Mouse (Mus musculus) Patski (cell line): ENCODE data around the gene Tmcc3. TPM values are rescaled to one million over a fixed set of nuclear protein-coding genes. Genes with fewer than 3 reads are reported as not detected.

Experiments used
- ATAC-seq: fragments of 100-300 bp; one replicate; pipeline ENCODE4 v1.8.0; 2021
- CTCF ChIA-PET: fragments of 350-600 bp; sonication (Branson Sonifier 250); formaldehyde crosslinking; loops from one replicate; lab custom pipeline; 2022; ENCODE audit warnings: inconsistent platforms; lab: Charles Lee
- POLR2A ChIA-PET: fragments of 350-600 bp; sonication (Branson Sonifier 250); formaldehyde crosslinking; loops from one replicate; lab custom pipeline; 2022; ENCODE audit warnings: antibody characterized with exemption, inconsistent platforms; lab: Charles Lee
- DNase-seq: peaks from one replicate; pipeline ENCODE4 v3.0.0-alpha.2; 2011; ENCODE audit warnings: low read depth, low spot score
- H3K27me3 ChIP-seq: fragments of 371-371 bp; one replicate; pipeline ENCODE4 v1.5.1; 2021
- CTCF ChIP-seq: fragments of 100-300 bp; IDR thresholded peaks from one replicate; pipeline ENCODE4 v1.5.1; 2021
- in situ Hi-C: fragments of 300-500 bp; cut with MboI; formaldehyde crosslinking; loops from 3 replicates; pipeline ENCODE4 v1.11.1; 2018; ENCODE audit warnings: low pct_unique_long_range_greater_than_20kb, mixed read lengths
- polyA plus RNA-seq: library from polyadenylated mRNA; unstranded; gene quantifications from one replicate; pipeline ENCODE4 v1.2.3, GENCODE M21; 2021

The Tmcc3 gene
- polyA plus RNA-seq, 1 experiment from 2014 or later: 6.7 TPM

DNA sequence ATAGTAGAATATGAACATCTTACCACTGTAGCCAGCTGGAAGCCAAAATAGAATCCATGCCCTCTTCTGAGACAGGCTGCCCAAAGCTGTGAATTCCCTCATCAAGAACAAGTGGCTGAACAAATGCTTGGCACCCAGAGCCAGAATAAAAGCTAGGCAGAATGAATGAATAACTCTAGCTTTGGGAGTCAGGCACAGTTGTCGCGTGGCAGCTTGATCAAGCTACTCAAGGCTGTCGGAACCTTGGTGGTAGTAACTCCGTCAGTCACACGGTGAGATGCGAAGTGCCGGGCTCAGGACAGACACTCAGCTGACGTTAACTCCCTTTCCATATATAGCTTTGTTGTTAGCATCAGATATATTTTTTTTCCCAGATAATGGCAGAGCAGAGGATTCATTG, 232.2 kb downstream of the Tmcc3 start:
- CTCF ChIA-PET: interaction anchor here (0.9 to 1.3 kb wide), 2 partner anchors 15 to 17 kb away, joined by 3 read pairs; no protein-coding TSS in a partner anchor
- POLR2A ChIA-PET: interaction anchor here (1.1 to 4.4 kb wide), 2 partner anchors 28 to 64 kb away, joined by 5 to 28 read pairs; no protein-coding TSS in a partner anchor
- in situ Hi-C loops: no loop called here
- DNase-seq: no peak
- no peak for ATAC-seq
- H3K27me3 ChIP-seq: no peaks in the 10 kb centered on the region
- TF ChIP-seq CTCF: no peak

GRCm38 (mm10) chr10:94544803-94545202, 233.1 kb downstream of the Tmcc3 start:
- TF ChIP-seq CTCF: no peak
- no peak for DNase-seq
- no peaks in the 10 kb centered on the region for H3K27me3 ChIP-seq
- ChIA-PET POLR2A (interaction anchor here (1.1 to 4.4 kb wide), 2 partner anchors 29 to 63 kb away, joined by 5 to 28 read pairs; no protein-coding TSS in a partner anchor), CTCF (interaction anchor here (1.3 to 3.4 kb wide), 3 partner anchors 16 to 116 kb away, joined by 3 to 15 read pairs (median 4); no protein-coding TSS in a partner anchor)
- in situ Hi-C loops: no loop called here
- ATAC-seq: no peak

GRCm38 (mm10) chr10:94545259-94546019, 233.7 kb downstream of the Tmcc3 start:
- ChIA-PET CTCF (interaction anchor here (0.6 to 3.4 kb wide), 6 partner anchors 21 to 347 kb away, joined by 3 to 15 read pairs (median 4); no protein-coding TSS in a partner anchor), POLR2A (interaction anchor here (0.5 to 4.4 kb wide), 4 partner anchors 30 to 117 kb away, joined by 3 to 28 read pairs (median 5); no protein-coding TSS in a partner anchor)
- peak; percentile 86 for ATAC-seq
- DNase-seq: peak; percentile 83
- H3K27me3 ChIP-seq: no peaks in the 10 kb centered on the region
- in situ Hi-C loops: no loop called here
- TF ChIP-seq CTCF: no peak

DNA sequence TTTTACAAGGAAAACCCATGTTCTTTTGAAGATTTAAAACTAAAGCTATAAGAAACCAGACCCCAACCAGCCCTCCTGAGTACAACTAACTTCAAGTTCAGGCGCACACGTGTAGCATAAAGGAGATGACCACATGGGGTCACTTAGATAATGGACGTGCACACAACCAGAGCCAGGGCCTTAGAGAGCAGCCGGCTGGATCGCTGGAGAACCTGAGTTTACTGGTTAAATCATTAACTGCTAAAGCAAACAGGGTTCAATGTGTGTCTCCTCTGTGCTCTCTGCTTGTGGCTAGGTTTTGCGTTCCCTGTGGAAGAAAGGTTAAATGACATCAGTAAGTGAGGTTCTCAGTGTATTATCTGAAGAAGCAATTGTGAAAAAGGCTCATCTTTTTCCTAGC, 234.9 kb downstream of the Tmcc3 start:
- DNase-seq (peak; percentile 39), ATAC-seq (peak; percentile 14)
- no peaks in the 10 kb centered on the region for H3K27me3 ChIP-seq
- ChIA-PET CTCF (interaction anchor here (0.8 to 3.4 kb wide), 5 partner anchors 10 to 62 kb away, joined by 3 to 15 read pairs (median 4); no protein-coding TSS in a partner anchor), POLR2A (interaction anchor here (0.9 to 4.4 kb wide), 2 partner anchors 31 to 114 kb away, joined by 3 to 28 read pairs; no protein-coding TSS in a partner anchor)
- TF ChIP-seq CTCF: no peak
- in situ Hi-C loops: no loop called here

- POLR2A ChIA-PET: no interaction called here
- no peak for TF ChIP-seq CTCF
These were observed 237.9 kb downstream of the Tmcc3 start for GRCm38 (mm10) chr10:94549511-94550232.

DNA sequence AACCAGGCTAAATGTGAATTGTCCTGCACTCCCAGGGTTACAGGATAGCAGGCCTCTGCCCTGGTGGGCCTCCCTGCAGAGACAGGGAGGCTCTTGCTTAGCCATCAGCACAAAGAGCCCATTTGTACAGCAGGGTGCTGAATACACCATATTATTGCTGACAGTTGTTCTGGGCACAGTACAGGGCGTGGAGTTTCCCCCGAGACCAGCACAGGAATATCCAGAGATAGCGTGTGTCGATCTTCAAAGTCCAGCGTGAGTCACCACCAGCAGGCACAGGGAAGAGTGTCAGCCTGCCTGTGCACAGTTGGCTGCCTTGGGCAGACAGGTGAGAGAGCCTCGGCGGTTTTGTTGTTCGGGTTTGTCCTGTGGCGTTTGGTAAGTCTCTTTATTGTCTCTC, 238.9 kb downstream of the Tmcc3 start:
- in situ Hi-C loops: no loop called here
- no peak for DNase-seq
- ChIA-PET CTCF (no interaction called here), POLR2A (no interaction called here)
- no peaks in the 10 kb centered on the region for H3K27me3 ChIP-seq
- ATAC-seq: peak; percentile 47
- TF ChIP-seq CTCF: no peak

More at GRCm38 (mm10) chr10:94549511-94550232, 237.9 kb downstream of the Tmcc3 start:
- CTCF ChIA-PET: no interaction called here
- no peak for ATAC-seq
- no peak for DNase-seq
- no peaks in the 10 kb centered on the region for H3K27me3 ChIP-seq
- in situ Hi-C loops: no loop called here

- ATAC-seq: peak; percentile 61
These were observed 239.3 kb downstream of the Tmcc3 start for GRCm38 (mm10) chr10:94551065-94551464.

GRCm38 (mm10) chr10:94551511-94551910, 239.8 kb downstream of the Tmcc3 start:
- no peaks in the 10 kb centered on the region for H3K27me3 ChIP-seq
- DNase-seq (no peak), ATAC-seq (no peak)
- ChIA-PET CTCF (no interaction called here), POLR2A (interaction anchor here (0.7 kb wide), 1 partner anchor 27 kb away, joined by 3 read pairs; no protein-coding TSS in a partner anchor)
- in situ Hi-C loops: no loop called here
- TF ChIP-seq CTCF: no peak

More at GRCm38 (mm10) chr10:94551065-94551464, 239.3 kb downstream of the Tmcc3 start:
- CTCF ChIA-PET: no interaction called here
- in situ Hi-C loops: no loop called here
- POLR2A ChIA-PET: interaction anchor here (0.7 kb wide), 1 partner anchor 27 kb away, joined by 3 read pairs; no protein-coding TSS in a partner anchor
- DNase-seq: no peak
- H3K27me3 ChIP-seq: no peaks in the 10 kb centered on the region
- TF ChIP-seq CTCF: no peak

DNA sequence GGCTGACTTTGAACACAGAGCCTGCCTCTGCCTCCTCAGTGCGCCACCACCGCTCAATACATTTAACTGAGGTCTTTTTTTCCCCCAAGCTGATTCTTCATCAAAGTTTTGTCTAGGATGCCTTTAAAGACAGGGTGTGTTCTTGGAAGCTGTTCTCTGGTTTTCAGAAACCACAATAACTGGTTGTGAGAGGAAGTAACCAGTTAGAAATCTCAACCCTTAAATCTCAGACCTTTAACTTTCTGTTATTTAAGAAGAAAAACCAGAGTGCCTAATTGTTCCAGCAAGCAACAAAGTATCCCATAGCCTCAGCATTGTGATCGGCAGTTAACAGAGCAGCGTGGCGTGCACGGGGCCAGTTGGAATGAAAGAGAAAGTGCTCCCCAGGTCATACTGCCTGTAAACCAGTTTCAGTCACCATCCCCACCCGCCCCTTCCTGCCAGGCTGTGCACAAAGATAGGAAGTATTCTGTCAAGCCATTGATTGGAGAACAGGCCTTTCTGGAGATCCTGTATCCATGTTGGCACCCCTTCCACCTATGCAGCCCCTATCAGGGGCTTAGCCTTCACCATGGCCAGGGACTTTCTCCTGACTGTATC, 240.3 kb downstream of the Tmcc3 start:
- ChIA-PET POLR2A (no interaction called here), CTCF (no interaction called here)
- ATAC-seq: no peak

DNA sequence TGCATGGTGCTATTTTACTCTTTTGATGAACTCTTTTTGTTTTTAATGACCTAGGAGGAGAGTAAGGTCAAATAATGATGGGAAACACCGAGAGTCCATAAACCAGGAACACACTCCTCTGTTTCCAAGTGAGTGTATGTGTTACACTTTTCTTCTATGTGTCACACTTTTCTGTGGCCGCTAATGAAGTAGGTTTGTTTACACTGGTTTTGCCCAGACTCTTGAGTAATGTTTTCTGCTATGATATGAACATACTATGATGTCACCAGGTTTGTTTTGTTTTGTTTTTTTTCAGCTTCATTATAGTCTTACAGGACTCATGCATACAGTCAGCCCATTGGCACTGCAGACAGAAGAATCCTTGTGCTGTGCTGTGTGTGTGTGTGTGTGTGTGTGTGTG, 243.6 kb downstream of the Tmcc3 start:
- H3K27me3 ChIP-seq: no peaks in the 10 kb centered on the region
- in situ Hi-C loops: no loop called here
- DNase-seq (no peak), ATAC-seq (no peak)
- ChIA-PET POLR2A (no interaction called here), CTCF (no interaction called here)
- no peak for TF ChIP-seq CTCF

More for the DNA sequence above, 240.3 kb downstream of the Tmcc3 start:
- TF ChIP-seq CTCF: no peak
- in situ Hi-C loops: no loop called here
- no peak for DNase-seq
- H3K27me3 ChIP-seq: no peaks in the 10 kb centered on the region
